Mouse (Mus musculus): ENCODE measurements around the gene Lancl3. TPM values are rescaled to one million over a fixed set of nuclear protein-coding genes. Genes with fewer than 3 reads are reported as not detected.
A peak's percentile ranks its signal among the peaks of the same experiment; 100 is the strongest.

Gene Lancl3
- total and polyA plus RNA-seq, 2 experiments from 2014 or later: 3.4 to 8.7 TPM

DNA sequence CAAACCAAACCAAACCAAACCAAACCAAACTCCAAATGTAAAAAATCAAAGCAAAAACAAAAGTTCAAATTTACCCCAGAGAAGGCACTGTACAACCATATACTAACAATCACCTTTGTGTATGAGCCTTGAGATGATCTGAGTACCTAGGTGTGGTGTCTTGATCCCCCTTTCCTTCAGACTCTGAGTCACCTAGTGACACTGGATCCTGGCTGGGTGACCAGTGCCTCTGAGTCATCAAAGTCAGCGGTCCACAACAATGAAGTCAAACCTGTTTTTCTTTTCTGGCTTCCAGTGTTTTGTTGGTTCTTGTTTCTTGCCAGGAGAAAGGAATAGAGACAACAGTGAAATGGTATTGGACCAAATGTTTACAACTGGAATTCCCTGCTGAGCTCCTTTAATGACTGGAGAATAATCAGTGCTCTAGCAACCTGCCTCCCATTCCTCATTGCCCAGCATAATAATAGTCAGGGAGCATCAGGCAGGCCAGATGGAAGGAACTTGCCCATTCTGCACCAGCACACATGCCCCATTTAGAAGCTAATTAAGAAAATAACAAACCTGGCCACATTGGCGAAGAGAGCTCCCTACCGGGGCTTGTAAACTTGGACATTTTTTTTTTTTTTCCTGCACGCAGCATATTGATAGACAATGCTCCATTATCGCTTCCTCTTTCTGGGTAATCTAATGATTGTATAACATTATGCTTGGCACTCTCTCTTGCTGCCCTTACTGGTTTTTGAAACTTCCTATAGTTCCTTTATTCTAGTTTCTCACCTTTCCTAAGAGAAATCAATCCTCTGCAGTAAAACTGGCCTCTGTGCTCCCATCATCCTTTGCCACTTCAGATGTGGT, 41.3 kb downstream of the Lancl3 start:
- H3K4me3 ChIP-seq (ENCODE audit: low read length): no peak overlapping the region
- DNase-seq (ENCODE audit: low spot score) (peak; percentile 17), ATAC-seq (no peak)
- no peak overlapping the region for H3K4me2 ChIP-seq (ENCODE audit: low read depth, low read length)
- no peak overlapping the region for H3K9ac ChIP-seq (replicated peaks; ENCODE audit: low read length)
- H3K9me3 ChIP-seq (ENCODE audit: low read length): no peaks in the 10 kb centered on the region
- WGBS: 66% methylated on average over 5 of the region's 5 CpGs
- no peak overlapping the region for H3K27ac ChIP-seq
- TF ChIP-seq CTCF (IDR thresholded peaks at IDR 0.05; ENCODE audit: low read depth): no peak
- H3K27me3 ChIP-seq (ENCODE audit: insufficient read depth, low read length): no peaks in the 10 kb centered on the region
- H3K4me1 ChIP-seq (ENCODE audit: insufficient read depth, low read length): no peaks in the 10 kb centered on the region
- H3K36me3 ChIP-seq (ENCODE audit: insufficient read depth, low read length): no peaks in the 10 kb centered on the region

DNA sequence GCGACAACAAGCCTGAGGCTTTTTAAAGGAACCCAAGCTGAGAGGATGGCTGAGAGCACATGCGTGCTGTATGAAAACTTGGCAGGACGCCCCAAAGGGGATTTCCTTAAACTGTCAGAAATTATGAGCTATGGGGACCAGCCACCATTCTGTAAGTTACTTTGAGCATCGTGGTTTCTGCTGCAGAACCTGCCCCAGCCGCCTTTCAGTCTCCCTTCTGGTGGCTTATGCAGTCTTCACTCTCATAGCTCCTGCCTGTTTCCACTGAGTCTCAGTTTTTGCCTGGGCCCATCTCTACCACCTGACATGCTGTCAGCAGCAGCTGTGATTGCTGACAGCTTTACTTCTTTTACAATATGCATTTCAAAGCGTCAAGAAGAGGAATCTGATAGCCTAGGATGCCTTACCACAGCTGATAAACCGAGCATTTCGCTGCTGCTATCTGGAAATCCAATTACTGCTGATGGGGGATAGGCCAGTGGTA, 43.7 kb downstream of the Lancl3 start:
- H3K27me3 ChIP-seq (ENCODE audit: insufficient read depth, low read length): no peaks in the 10 kb centered on the region
- WGBS: 61% methylated on average over 8 of the region's 8 CpGs
- no peaks in the 10 kb centered on the region for H3K4me1 ChIP-seq (ENCODE audit: insufficient read depth, low read length)
- H3K36me3 ChIP-seq (ENCODE audit: insufficient read depth, low read length): no peaks in the 10 kb centered on the region
- no peak overlapping the region for H3K4me3 ChIP-seq (ENCODE audit: low read length)
- H3K27ac ChIP-seq: no peak overlapping the region
- no peak for TF ChIP-seq CTCF (IDR thresholded peaks at IDR 0.05; ENCODE audit: low read depth)
- no peaks in the 10 kb centered on the region for H3K9me3 ChIP-seq (ENCODE audit: low read length)
- DNase-seq (ENCODE audit: low spot score) (peak; percentile 8), ATAC-seq (no peak)
- no peak overlapping the region for H3K4me2 ChIP-seq (ENCODE audit: low read depth, low read length)
- no peak overlapping the region for H3K9ac ChIP-seq (replicated peaks; ENCODE audit: low read length)

DNA sequence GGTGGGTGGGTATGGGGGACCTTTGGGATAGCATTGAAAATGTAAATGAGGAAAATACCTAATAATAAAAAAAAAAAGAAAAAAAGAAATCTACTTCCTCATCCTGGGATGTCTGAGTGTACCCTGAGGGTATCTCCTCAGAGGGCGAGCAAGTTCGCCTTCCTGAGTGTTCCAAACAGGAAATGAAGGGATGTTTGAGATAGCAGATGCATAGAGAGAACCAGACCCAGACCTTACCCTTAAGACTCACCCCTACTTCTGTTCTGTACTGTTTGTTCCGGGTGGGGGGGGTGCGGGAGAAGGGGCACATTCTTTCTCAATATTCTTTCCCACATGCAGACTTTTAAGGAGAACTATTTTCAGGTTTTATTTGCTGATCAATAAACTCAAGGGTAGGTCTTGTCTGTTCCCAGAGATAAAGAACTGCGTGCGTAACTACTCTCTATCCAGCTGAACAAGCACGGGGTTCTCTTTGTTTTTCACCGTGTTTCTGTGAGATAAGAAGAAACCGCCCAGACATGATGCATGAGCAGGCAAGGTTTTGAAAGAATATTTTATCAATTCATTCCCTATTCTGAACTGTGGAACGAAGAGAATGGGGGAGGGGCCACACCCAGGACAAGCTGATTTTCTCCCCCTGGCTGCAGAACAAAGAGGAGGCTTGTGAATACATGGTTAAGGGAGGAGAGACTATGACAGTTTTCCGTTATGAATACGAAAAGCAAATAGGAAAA, 45.1 kb downstream of the Lancl3 start:
- ATAC-seq (no peak; the same call in 1 of the 2 replicates), DNase-seq (ENCODE audit: low spot score) (peak; percentile 11)
- WGBS: 66% methylated on average over 12 of the region's 12 CpGs
- Histone ChIP-seq H3K9ac (replicated peaks; ENCODE audit: low read length) (no peak overlapping the region), H3K4me3 (ENCODE audit: low read length) (no peak overlapping the region), H3K36me3 (ENCODE audit: insufficient read depth, low read length) (no peaks in the 10 kb centered on the region), H3K27ac (no peak overlapping the region), H3K9me3 (ENCODE audit: low read length) (no peaks in the 10 kb centered on the region), H3K4me1 (ENCODE audit: insufficient read depth, low read length) (no peaks in the 10 kb centered on the region), H3K27me3 (ENCODE audit: insufficient read depth, low read length) (no peaks in the 10 kb centered on the region), H3K4me2 (ENCODE audit: low read depth, low read length) (no peak overlapping the region)
- peak; percentile 18; the same call in 1 of the 2 replicates for TF ChIP-seq CTCF (IDR thresholded peaks at IDR 0.05; ENCODE audit: low read depth)

DNA sequence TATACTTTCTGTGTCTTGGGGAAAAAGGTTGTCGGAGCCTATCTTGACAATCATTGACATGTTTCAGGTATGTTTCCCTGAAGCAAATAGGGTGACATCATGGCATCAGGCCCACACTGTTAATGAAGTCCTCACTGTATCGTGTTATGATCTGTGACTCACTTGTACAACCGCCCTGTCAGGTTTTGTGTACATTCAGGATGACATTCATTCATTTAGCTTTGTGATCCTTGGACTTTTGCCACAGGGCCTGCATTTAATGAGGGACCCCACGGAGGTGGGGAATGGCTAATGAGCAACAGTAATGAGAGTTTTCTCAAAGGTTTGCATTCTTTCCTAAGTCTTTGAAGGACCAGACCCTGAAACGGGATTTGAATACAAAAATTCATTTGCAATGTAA, 49.2 kb downstream of the Lancl3 start:
- Histone ChIP-seq H3K27ac (no peak overlapping the region), H3K4me3 (ENCODE audit: low read length) (no peak overlapping the region), H3K36me3 (ENCODE audit: insufficient read depth, low read length) (no peaks in the 10 kb centered on the region), H3K9ac (replicated peaks; ENCODE audit: low read length) (no peak overlapping the region), H3K4me2 (ENCODE audit: low read depth, low read length) (no peak overlapping the region), H3K27me3 (ENCODE audit: insufficient read depth, low read length) (no peaks in the 10 kb centered on the region), H3K9me3 (ENCODE audit: low read length) (no peaks in the 10 kb centered on the region), H3K4me1 (ENCODE audit: insufficient read depth, low read length) (no peaks in the 10 kb centered on the region)
- 53% methylated on average over 5 of the region's 5 CpGs for WGBS
- DNase-seq (ENCODE audit: low spot score) (peak; percentile 25), ATAC-seq (0 out of 2 replicates have a peak, but pooled peaks have one; percentile 45)
- no peak for TF ChIP-seq CTCF (IDR thresholded peaks at IDR 0.05; ENCODE audit: low read depth)

DNA sequence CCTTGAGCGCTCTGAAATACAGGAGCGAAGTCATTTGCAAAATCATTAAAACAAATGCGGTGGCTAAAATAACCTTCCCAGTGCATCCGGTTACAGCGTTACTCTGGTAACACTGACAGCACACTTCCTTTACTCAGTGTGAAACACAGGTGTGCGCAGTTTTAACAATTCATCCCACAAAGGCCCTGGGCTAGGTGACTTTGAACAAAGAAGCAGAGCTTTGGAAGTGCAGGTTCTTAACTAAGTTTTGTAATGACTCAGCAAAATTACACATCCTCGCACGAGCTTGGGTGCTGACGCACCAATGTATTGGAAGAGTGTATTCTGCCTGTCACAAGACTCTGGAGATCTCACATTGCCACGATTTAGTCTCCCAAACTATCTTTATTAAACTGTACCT, 54.3 kb downstream of the Lancl3 start:
- no peaks in the 10 kb centered on the region for H3K4me1 ChIP-seq (ENCODE audit: insufficient read depth, low read length)
- no peak overlapping the region for H3K9ac ChIP-seq (replicated peaks; ENCODE audit: low read length)
- H3K27me3 ChIP-seq (ENCODE audit: insufficient read depth, low read length): no peaks in the 10 kb centered on the region
- no peaks in the 10 kb centered on the region for H3K36me3 ChIP-seq (ENCODE audit: insufficient read depth, low read length)
- no peak overlapping the region for H3K4me3 ChIP-seq (ENCODE audit: low read length)
- no peak for ATAC-seq
- no peaks in the 10 kb centered on the region for H3K9me3 ChIP-seq (ENCODE audit: low read length)
- no peak for TF ChIP-seq CTCF (IDR thresholded peaks at IDR 0.05; ENCODE audit: low read depth)
- DNase-seq (ENCODE audit: low spot score): no peak
- H3K27ac ChIP-seq: no peak overlapping the region
- H3K4me2 ChIP-seq (ENCODE audit: low read depth, low read length): no peak overlapping the region
- WGBS: 82% methylated on average over 10 of the region's 10 CpGs

DNA sequence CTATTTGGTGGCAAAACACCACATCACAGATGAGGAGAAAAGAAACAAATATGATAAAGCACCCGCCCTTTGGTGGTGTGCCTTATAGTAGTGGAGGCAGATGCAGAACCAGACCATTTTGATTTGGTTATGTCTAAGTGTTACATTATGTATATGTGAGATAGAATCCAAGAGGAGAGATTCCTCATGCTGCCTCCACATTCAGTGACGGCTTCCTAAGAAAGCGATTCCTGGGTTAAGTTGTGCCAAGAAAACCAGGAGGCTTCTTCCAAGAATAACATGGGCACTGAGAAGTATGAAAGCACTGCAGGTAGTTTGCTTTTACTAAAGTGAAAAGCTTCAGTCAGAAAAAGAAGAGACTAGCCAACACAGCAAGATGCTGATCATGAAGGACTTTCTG, 55.2 kb downstream of the Lancl3 start:
- 87% methylated on average over 3 of the region's 3 CpGs for WGBS
- no peak for TF ChIP-seq CTCF (IDR thresholded peaks at IDR 0.05; ENCODE audit: low read depth)
- DNase-seq (ENCODE audit: low spot score) (no peak), ATAC-seq (no peak)
- no peak overlapping the region for H3K9ac ChIP-seq (replicated peaks; ENCODE audit: low read length)
- no peak overlapping the region for H3K27ac ChIP-seq
- H3K27me3 ChIP-seq (ENCODE audit: insufficient read depth, low read length): no peaks in the 10 kb centered on the region
- H3K4me3 ChIP-seq (ENCODE audit: low read length): no peak overlapping the region
- no peaks in the 10 kb centered on the region for H3K9me3 ChIP-seq (ENCODE audit: low read length)
- H3K4me1 ChIP-seq (ENCODE audit: insufficient read depth, low read length): no peaks in the 10 kb centered on the region
- H3K36me3 ChIP-seq (ENCODE audit: insufficient read depth, low read length): no peaks in the 10 kb centered on the region
- H3K4me2 ChIP-seq (ENCODE audit: low read depth, low read length): no peak overlapping the region

All from hindbrain, postnatal 0 days (tissue).